ENCODE assay signal across 32 mouse cellular contexts in genomic region chr3:52308586-52309321, GRCm38 (mm10). TPM values are rescaled to one million over a fixed set of nuclear protein-coding genes. Genes with fewer than 3 reads are reported as not detected.
DNase-seq lines count a peak whose midpoint lies in the region; ATAC-seq and TF ChIP-seq lines count a peak whose summit lies in the region.
"Had no signal": no experiment of that assay in that cellular context is flagged by ENCODE, and none has a peak within 500 bp of the region (broad histone marks: within the 10 kb centered on the region; RNA-seq: fewer than 3 reads in every experiment).

No protein-coding gene starts in this region.

- H3K36me3 ChIP-seq in megakaryocyte, embryonic 14.5 days (replicated peaks; ENCODE audit: low read length) = no peaks in the 10 kb centered on the region
- H3K36me3 ChIP-seq in liver, embryonic 14.5 days (replicated peaks; ENCODE audit: control insufficient read depth, insufficient read depth, low read depth) = no peaks in the 10 kb centered on the region
- H3K36me3 ChIP-seq: embryonic facial prominence, embryonic 10.5 days; embryonic facial prominence, embryonic 15.5 days; forebrain, embryonic 12.5 days; hindbrain, embryonic 13.5 days; limb, embryonic 13.5 days; midbrain, embryonic 10.5 days; midbrain, embryonic 15.5 days; neural tube, embryonic 12.5 days had no signal

- 0 out of 2 replicates have a peak, but pooled peaks have one; percentile 16 for TF ChIP-seq EP300 in liver, embryonic 14.5 days (IDR thresholded peaks at IDR 0.05; ENCODE audit: low read depth)

- H3K4me3 ChIP-seq in megakaryocyte, embryonic 14.5 days (replicated peaks) = peak overlapping the region; percentile 51
- no peak overlapping the region for H3K4me3 ChIP-seq in liver, embryonic 14.5 days (ENCODE audit: insufficient read depth in 1 of 2, low read depth in 2 of 2, low read length in 2 of 2)
- H3K4me3 ChIP-seq: embryonic facial prominence, embryonic 10.5 days; embryonic facial prominence, embryonic 15.5 days; forebrain, embryonic 12.5 days; heart, adult 2 months; hindbrain, embryonic 13.5 days; left cerebral cortex, adult 2 months; limb, embryonic 13.5 days; midbrain, embryonic 10.5 days; midbrain, embryonic 15.5 days; neural tube, embryonic 12.5 days had no signal

- no peak for TF ChIP-seq CTCF in liver, embryonic 14.5 days (IDR thresholded peaks at IDR 0.05; ENCODE audit: low read depth)

- H3K9ac ChIP-seq in liver, embryonic 14.5 days (replicated peaks) = no peak overlapping the region
- H3K9ac ChIP-seq: embryonic facial prominence, embryonic 15.5 days; forebrain, embryonic 12.5 days; forebrain, postnatal 0 days; hindbrain, embryonic 13.5 days; limb, embryonic 13.5 days; midbrain, embryonic 15.5 days; neural tube, embryonic 12.5 days had no signal

- intact Hi-C loops in heart, postnatal 10 days (cut with DNase I) = no loop called here
- intact Hi-C loops in left cerebral cortex, postnatal 25 days (cut with DNase I) = no loop called here

- peaks cover 24% of the 10 kb centered on the region for H3K4me1 ChIP-seq in megakaryocyte, embryonic 14.5 days
- peaks cover 0 to 3% of the 10 kb centered on the region in 2 experiments; a peak in 2 of 4 replicates for H3K4me1 ChIP-seq in liver, embryonic 14.5 days (replicated peaks; ENCODE audit: control insufficient read depth in 2 of 2, insufficient read depth in 2 of 2, low read length in 1 of 2)
- H3K4me1 ChIP-seq: embryonic facial prominence, embryonic 15.5 days; forebrain, embryonic 12.5 days; hindbrain, embryonic 13.5 days; limb, embryonic 13.5 days; midbrain, embryonic 10.5 days; midbrain, embryonic 15.5 days; neural tube, embryonic 12.5 days had no signal

- no peaks in the 10 kb centered on the region for H3K9me3 ChIP-seq in megakaryocyte, embryonic 14.5 days
- no peaks in the 10 kb centered on the region for H3K9me3 ChIP-seq in liver, embryonic 14.5 days (ENCODE audit: control insufficient read depth, low read length)
- H3K9me3 ChIP-seq: embryonic facial prominence, embryonic 10.5 days; embryonic facial prominence, embryonic 15.5 days; forebrain, embryonic 12.5 days; hindbrain, embryonic 13.5 days; limb, embryonic 13.5 days; midbrain, embryonic 10.5 days; midbrain, embryonic 15.5 days; neural tube, embryonic 12.5 days had no signal

- H3K27me3 ChIP-seq in megakaryocyte, embryonic 14.5 days (replicated peaks) = peaks cover 2% of the 10 kb centered on the region
- no peaks in the 10 kb centered on the region for H3K27me3 ChIP-seq in liver, embryonic 14.5 days (ENCODE audit: control insufficient read depth, insufficient read depth, low read length)
- H3K27me3 ChIP-seq: embryonic facial prominence, embryonic 15.5 days; forebrain, embryonic 12.5 days; hindbrain, embryonic 13.5 days; limb, embryonic 13.5 days; midbrain, embryonic 15.5 days; neural tube, embryonic 12.5 days had no signal

- no peak overlapping the region for H3K27ac ChIP-seq in liver, embryonic 14.5 days
- H3K27ac ChIP-seq: embryonic facial prominence, embryonic 10.5 days; embryonic facial prominence, embryonic 15.5 days; forebrain, embryonic 12.5 days; heart, adult 2 months; hindbrain, embryonic 13.5 days; left cerebral cortex, adult 2 months; limb, embryonic 13.5 days; midbrain, embryonic 10.5 days; midbrain, embryonic 15.5 days; neural tube, embryonic 12.5 days; stomach, postnatal 0 days had no signal

- no peak for ATAC-seq in megakaryocyte, adult 5-6 weeks (ENCODE audit: poor library complexity, severe bottlenecking)
- no peak; the same call in 1 of the 2 replicates for ATAC-seq in liver, embryonic 14.5 days (ENCODE audit: insufficient read depth)
- ATAC-seq: forebrain, postnatal 0 days; intestine, postnatal 0 days; midbrain, embryonic 15.5 days had no signal

- WGBS in liver, embryonic 14.5 days (ENCODE audit: insufficient replicate concordance) = 15% methylated on average over 5 of the region's 5 CpGs

- H3K4me2 ChIP-seq in liver, embryonic 14.5 days (ENCODE audit: low read depth) = no peak overlapping the region
- H3K4me2 ChIP-seq: embryonic facial prominence, embryonic 15.5 days; forebrain, embryonic 12.5 days; hindbrain, embryonic 13.5 days; limb, embryonic 13.5 days; midbrain, embryonic 15.5 days; neural tube, embryonic 12.5 days had no signal

- DNase-seq in heart, postnatal 10 days = peak; percentile 22 to 29
- DNase-seq in heart, adult 8-10 months (ENCODE audit: low spot score) = no peak
- peak in 1 of 3 experiments; percentile 5 for DNase-seq in liver, embryonic 14.5 days (ENCODE audit: low read depth in 3 of 3, low spot score in 3 of 3)
- DNase-seq in cerebellum, postnatal 25 days = no peak
- no peak for DNase-seq in left cerebral cortex, postnatal 25 days (ENCODE audit: low spot score in 2 of 2)
- DNase-seq: adrenal gland, postnatal 25 days; B cell, adult 2 months; cerebellum, adult 11-12 months; cerebellum, postnatal 10 days; forebrain, postnatal 0 days; gastrocnemius, postnatal 36 days; heart, adult 2 months; kidney, adult 9 months; kidney, postnatal 10 days; lung, postnatal 36 days; right cerebral cortex, adult 18-20 months; right cerebral cortex, postnatal 4 days; thymus, adult 18-20 months; thymus, postnatal 25 days had no signal

RNA-seq across cellular contexts. Expression of gene Foxo1, which starts 40.6 kb away (rescaled TPM):
- total RNA-seq in heart, postnatal 10 days (2021) = 10 to 100 TPM; 16.7 to 17.1 TPM
- 10 to 100 TPM in 3 of 4 experiments, 1 to 10 TPM in 1; 9.4 to 11.7 (median 10.8) TPM for total RNA-seq in heart, adult 8-10 months (2022)
- polyA plus RNA-seq in megakaryocyte, embryonic 14.5 days (2012; ENCODE audit: insufficient read depth, low replicate concordance) = 1.1 and 1.9 TPM in 2 replicates
- total RNA-seq in megakaryocyte, adult 5-6 weeks (2015) = 8.8 and 10.0 TPM in 2 replicates
- 1.6 and 2.4 TPM in 2 replicates for total RNA-seq in megakaryocyte, adult 5-6 weeks (2017)
- 1.00 and 1.0 TPM in 2 replicates for polyA plus RNA-seq in liver, embryonic 14.5 days (2012; rRNA removed)
- 1.4 and 1.6 TPM in 2 replicates for polyA plus RNA-seq in liver, embryonic 14.5 days (2014; fragmentation: Nextera tagmentation; extraction: Ambion mirVana)
- total RNA-seq in left cerebral cortex, postnatal 25 days (2021) = 10 to 100 TPM in 1 of 2 experiments, 1 to 10 TPM in 1; 9.0 to 14.9 TPM

Comparison
In these comparisons a context has a peak if more than half of its experiments do, and no peak if none do; other contexts are left out.
1. DNase-seq: peak in heart, postnatal 10 days (2 of 2); none in heart, adult 8-10 months (single experiment), cerebellum, postnatal 25 days (0 of 2) and left cerebral cortex, postnatal 25 days (0 of 2).